Mouse (Mus musculus) liver, postnatal 0 days (tissue): Measurements from ENCODE around the gene Olfm1.

ENCODE experiments used
- CTCF ChIP-seq: sonication (generic); IDR thresholded peaks from 2 replicates; pipeline ENCODE4 v1.5.1; 2016; ENCODE audit warnings: antibody characterized with exemption, low read depth
- EP300 ChIP-seq: IDR thresholded peaks from 2 replicates; pipeline ENCODE4 v1.6.1; 2016; ENCODE audit warnings: antibody characterized with exemption, low read depth, mild to moderate bottlenecking

DNA sequence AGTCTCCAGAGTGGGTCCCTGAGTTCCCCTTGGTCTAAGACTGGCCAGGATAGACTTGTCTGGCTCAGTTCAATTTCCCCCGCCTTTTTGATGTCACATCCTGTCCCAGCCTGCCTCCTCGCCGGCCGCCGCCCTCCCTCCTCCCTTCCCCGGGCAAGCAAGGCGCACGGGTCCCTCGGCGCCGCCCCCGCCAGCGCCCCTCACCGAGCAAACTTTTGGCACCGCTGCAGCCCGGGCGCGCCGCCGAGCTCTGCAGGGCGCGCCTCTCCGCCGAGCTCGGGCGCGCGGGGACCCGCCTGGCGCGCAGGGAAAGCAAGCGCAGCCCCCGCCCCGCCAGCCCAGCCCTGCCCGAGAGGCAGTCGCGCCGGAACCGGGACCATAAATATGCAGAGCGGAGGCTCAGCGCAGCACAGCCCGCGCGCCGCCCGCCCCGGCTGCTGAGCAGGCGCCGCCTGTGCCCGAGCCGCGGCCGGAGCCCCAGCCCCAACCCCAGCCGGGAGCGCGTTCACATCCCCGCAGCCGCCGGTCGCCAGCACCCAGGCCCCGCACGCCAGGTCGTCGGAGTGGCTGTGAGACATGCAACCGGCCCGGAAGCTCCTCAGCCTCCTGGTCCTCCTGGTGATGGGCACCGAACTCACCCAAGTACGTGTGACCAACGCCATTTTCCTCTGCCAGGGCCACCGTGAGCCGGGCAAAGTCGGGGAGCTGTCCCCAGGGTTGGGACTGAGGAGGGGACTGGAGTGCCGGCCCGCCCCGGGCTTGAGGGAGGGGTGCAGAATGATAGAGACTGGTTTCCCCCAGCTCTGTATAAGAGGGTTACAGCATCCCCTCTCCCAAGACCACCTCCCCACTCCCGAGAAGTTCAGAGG lies at the start of gene Olfm1:
- TF ChIP-seq EP300 (no peak), CTCF (no peak)
